In the genomic region with DNA sequence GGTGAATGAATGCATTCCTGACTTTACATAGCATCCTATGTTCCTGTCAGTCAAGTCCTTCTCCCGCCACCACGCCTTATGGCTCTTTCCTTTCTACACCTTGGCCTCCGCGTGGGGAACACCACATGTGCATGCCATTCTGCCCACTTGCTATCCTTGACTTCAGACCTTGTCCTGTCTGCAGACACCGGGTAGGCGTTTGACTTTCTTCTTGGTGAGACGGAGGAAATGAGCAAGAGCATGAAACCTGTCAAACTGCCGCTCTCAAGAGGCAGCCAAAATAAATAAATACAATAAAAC, we compare ENCODE assay signal across 24 mouse cellular contexts. TPM values are rescaled to one million over a fixed set of nuclear protein-coding genes. Genes with fewer than 3 reads are reported as not detected.
DNase-seq lines count a peak whose midpoint lies in the region; TF ChIP-seq lines count a peak whose summit lies in the region.
"Had no signal": no experiment of that assay in that cellular context is flagged by ENCODE, and none has a peak within 500 bp of the region (broad histone marks: within the 10 kb centered on the region; RNA-seq: fewer than 3 reads in every experiment).

No protein-coding gene starts in this region.

- intact Hi-C loops in left cerebral cortex, postnatal 14 days (cut with DNase I) = loop anchor here (5.0 kb wide), 1 partner anchor 40 kb away; no protein-coding TSS in a partner anchor
- intact Hi-C loops in gastrocnemius, adult 2 months (cut with DNase I) = no loop called here

- TF ChIP-seq CTCF in gastrocnemius, adult 2 months (IDR thresholded peaks at IDR 0.05) = no peak

- H3K4me3 ChIP-seq in gastrocnemius, adult 2 months = no peak overlapping the region
- H3K4me3 ChIP-seq: erythroblast, embryonic 14.5 days; forebrain, embryonic 15.5 days; limb, embryonic 15.5 days; liver, embryonic 15.5 days; midbrain, embryonic 12.5 days; neural tube, embryonic 13.5 days had no signal

- DNase-seq in layer of hippocampus, adult 9-11 months = peak; percentile 17
- no peak for DNase-seq in layer of hippocampus, postnatal 14 days (ENCODE audit: low spot score in 2 of 2)
- DNase-seq in 3134 (ENCODE audit: extremely low read depth, insufficient read length, low spot score) (peak; percentile 76), 3T3-L1 (ENCODE audit: low read depth, low spot score) (peak; percentile 90)
- peak; percentile 26 to 30 for DNase-seq in left cerebral cortex, postnatal 14 days (ENCODE audit: low spot score in 2 of 2)
- DNase-seq in cerebellum, adult 8-10 months = no peak
- no peak for DNase-seq in gastrocnemius, adult 2 months
- DNase-seq: adrenal gland, postnatal 10 days; cerebellum, adult 11-12 months; cerebellum, postnatal 36 days; gastrocnemius, postnatal 10 days; heart, adult 18-20 months; heart, postnatal 36 days; kidney, adult 8-10 months; kidney, postnatal 14 days; spleen, adult 18-20 months; thymus, postnatal 25 days had no signal

- H3K27ac ChIP-seq in gastrocnemius, adult 2 months = no peak overlapping the region
- H3K27ac ChIP-seq: forebrain, embryonic 15.5 days; hindbrain, embryonic 14.5 days; limb, embryonic 15.5 days; liver, embryonic 15.5 days; midbrain, embryonic 12.5 days; neural tube, embryonic 13.5 days had no signal

RNA-seq across cellular contexts. Expression of gene Dut, which starts 55.6 kb away (rescaled TPM):
- 10 to 100 TPM; 31.4 to 32.6 TPM for total RNA-seq in layer of hippocampus, postnatal 14 days (2021)
- 10 to 100 TPM; 27.6 to 29.0 TPM for total RNA-seq in left cerebral cortex, postnatal 14 days (2021)
- total RNA-seq in gastrocnemius, adult 2 months (2021) = 1 to 10 TPM; 7.0 to 7.3 TPM

Comparison
In these comparisons a context has a peak if more than half of its experiments do, and no peak if none do; other contexts are left out.
1. DNase-seq: peak in layer of hippocampus, adult 9-11 months (single experiment), 3134 (single experiment), 3T3-L1 (single experiment) and left cerebral cortex, postnatal 14 days (2 of 2); none in layer of hippocampus, postnatal 14 days (0 of 2), cerebellum, adult 8-10 months (single experiment) and gastrocnemius, adult 2 months (single experiment).